Mouse (Mus musculus) gastrocnemius, adult 18-20 months (tissue): Measurements from ENCODE around the gene Aanat. TPM values are rescaled to one million over a fixed set of nuclear protein-coding genes. Genes with fewer than 3 reads are reported as not detected.

Source experiments
- DNase-seq: peaks from one replicate; pipeline ENCODE4 v3.0.0; 2021; ENCODE audit warnings: low spot score
- total RNA-seq, 2 experiments: library from RNA; stranded (reverse); gene quantifications; 2 replicates each; pipeline ENCODE4 v1.2.3; 2021

Gene Aanat
- total RNA-seq, 2 experiments from 2014 or later, result not detected

GRCm38 (mm10) chr11:116574486-116574885 is 11.7 kb upstream of the Aanat start:
- DNase-seq, result no peak

DNA sequence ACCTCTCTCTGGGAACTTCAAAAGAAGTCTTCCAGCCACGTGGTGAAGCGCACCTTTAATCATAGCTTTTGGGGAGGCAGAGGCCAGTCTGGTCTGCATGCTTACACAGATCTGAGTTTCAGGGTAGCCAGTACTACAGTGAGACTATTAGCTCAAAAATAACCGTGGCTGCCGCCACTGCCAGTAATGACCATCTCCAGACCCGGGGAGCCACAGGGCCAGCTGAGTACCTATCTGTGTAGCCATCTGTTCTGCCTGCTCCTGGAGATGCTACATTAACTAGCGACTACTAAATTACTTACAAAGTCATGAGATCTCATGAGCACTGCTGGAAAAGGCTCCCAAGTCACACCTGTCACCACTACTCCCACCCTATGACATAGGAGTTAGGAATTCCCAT is 11.2 kb upstream of the Aanat start:
- DNase-seq, result no peak

- no peak for DNase-seq
These were observed 10.8 kb upstream of the Aanat start for GRCm38 (mm10) chr11:116575396-116575795.

DNA sequence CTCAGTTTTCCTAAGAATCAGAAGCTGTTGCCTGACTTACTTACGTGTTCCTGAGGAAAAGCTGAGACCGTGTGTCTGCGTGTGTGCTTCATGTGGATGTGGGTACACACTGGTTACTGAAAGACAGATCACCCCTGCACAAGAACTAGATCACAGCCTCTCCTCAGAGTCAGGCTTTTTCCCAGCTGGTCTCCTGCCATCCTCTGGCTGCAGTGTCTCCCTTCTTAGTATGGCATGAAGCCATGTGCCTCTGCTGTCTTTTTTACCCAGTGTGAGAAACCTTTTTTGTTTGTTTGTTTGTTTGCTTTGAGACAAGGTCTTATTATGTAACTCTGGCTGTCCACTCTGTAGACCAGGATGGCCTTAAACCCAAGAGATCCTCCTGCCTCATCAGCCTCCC is 7.0 kb upstream of the Aanat start:
- DNase-seq, result no peak

GRCm38 (mm10) chr11:116580031-116580652 is 6.1 kb upstream of the Aanat start:
- no peak for DNase-seq

- DNase-seq, result peak; percentile 36
These were observed 5.4 kb upstream of the Aanat start for GRCm38 (mm10) chr11:116580711-116581375.

- DNase-seq, result peak; percentile 82
These were observed 4.8 kb upstream of the Aanat start, which contains the start of gene Ube2o for GRCm38 (mm10) chr11:116581376-116581814. Gene Ube2o, minus strand, starts transcription at chr11:116581447.

DNA sequence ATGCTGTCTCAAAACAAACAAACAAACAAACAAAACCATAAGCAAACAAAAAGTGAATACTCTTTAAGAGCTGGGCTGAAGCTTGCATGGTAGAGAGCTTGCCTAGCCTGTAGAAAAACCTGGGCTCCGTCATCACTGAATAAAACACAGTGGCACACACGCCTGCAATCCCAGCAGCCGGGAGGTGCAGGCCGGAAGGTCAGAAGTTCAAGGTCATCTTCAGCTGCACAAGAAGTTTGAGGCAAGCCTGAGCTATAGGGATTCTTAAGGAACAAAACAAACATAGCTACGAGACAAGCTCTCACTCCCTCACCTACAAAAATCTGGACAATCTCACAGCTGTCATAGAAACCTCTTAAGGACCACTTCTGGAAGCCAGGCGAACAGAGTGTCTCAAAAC is 550 bp upstream of the Aanat start:
- DNase-seq, result no peak

- DNase-seq, result peak; percentile 68
These were observed 784 bp downstream of the Aanat start for GRCm38 (mm10) chr11:116586801-116587631.

GRCm38 (mm10) chr11:116589020-116589531 is 2.8 kb downstream of the Aanat start:
- DNase-seq, result no peak

GRCm38 (mm10) chr11:116589574-116589973 is 3.3 kb downstream of the Aanat start:
- DNase-seq, result no peak

GRCm38 (mm10) chr11:116591621-116592020 is 5.4 kb downstream of the Aanat start:
- DNase-seq, result no peak

GRCm38 (mm10) chr11:116592428-116592827 is 6.2 kb downstream of the Aanat start:
- peak; percentile 96 for DNase-seq

- no peak for DNase-seq
These were observed 7.1 kb downstream of the Aanat start for GRCm38 (mm10) chr11:116593345-116593744.

- no peak for DNase-seq
These were observed 10.5 kb downstream of the Aanat start for GRCm38 (mm10) chr11:116596766-116597165.

DNA sequence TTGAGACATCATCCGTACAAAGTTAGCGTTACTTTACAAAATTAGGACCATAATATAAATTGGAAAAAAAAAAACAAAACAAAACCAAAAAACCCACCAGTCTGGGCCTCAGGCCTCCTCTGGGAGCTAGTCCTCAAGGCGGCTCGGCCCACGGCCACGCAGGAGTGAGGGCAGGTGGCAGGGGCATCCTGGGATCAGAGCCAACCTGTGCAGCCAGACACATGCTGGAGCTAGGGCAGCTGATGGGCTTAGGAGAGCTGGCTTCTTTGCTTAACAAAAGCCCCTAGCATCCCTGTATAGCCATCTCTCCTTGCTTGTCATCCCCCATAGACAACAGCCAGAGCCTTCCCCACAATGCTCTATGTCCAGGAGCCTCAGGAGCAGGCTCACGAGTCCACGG is 12.0 kb downstream of the Aanat start:
- no peak for DNase-seq

- no peak for DNase-seq
These were observed 13.0 kb downstream of the Aanat start for GRCm38 (mm10) chr11:116599230-116599629.

GRCm38 (mm10) chr11:116601166-116601565 is 14.9 kb downstream of the Aanat start:
- DNase-seq, result no peak

GRCm38 (mm10) chr11:116602043-116602442 is 15.8 kb downstream of the Aanat start:
- DNase-seq, result no peak

DNA sequence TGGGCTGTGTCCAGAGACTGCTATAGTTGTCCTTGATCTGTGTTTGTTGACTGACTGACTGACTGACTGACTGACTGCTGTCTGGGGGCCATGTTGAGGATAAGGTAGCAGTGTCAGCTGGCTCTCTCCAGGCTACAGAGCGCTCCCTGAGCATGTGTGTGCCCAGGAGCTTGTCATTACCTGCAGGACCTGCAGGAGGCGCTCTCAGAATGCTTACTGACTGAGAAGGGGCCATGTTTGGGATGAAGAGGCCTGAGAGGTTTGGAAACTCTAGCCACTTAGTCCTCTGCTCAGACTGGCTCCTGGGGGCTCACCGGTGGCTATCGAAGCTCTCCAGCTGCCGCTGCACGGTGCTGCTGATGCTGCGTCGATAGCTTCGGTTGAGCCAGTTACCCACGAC is 17.1 kb downstream of the Aanat start:
- peak; percentile 32 for DNase-seq

- no peak for DNase-seq
These were observed 17.9 kb downstream of the Aanat start for GRCm38 (mm10) chr11:116604097-116604496.

- DNase-seq, result no peak
These were observed 21.5 kb downstream of the Aanat start for GRCm38 (mm10) chr11:116607717-116608116.
